Mouse (Mus musculus) cerebral cortex, adult 2 months (tissue): ENCODE measurements around the gene Sbk2.

ENCODE experiments used
- WGBS: fragments of 180-500 bp; shearing (Covaris S2); methylation state at CpG from one replicate; pipeline ENCODE4 v1.1.7; 2018; 5-methylcytosine and 5-hydroxymethylcytosine counted together

The Sbk2 gene

GRCm38 (mm10) chr7:4922508-4922907, 41.7 kb downstream of the Sbk2 start:
- WGBS, result under 1% methylated on average over 14 of the region's 14 CpGs

GRCm38 (mm10) chr7:4921824-4922482, 42.3 kb downstream of the Sbk2 start, which contains the start of gene Nat14:
TSS of gene Nat14 (plus strand) at chr7:4922028.
- WGBS, result 13% methylated on average over 8 of the region's 8 CpGs

- WGBS, result 53% methylated on average over 23 of the region's 23 CpGs
These were observed 43.0 kb downstream of the Sbk2 start for GRCm38 (mm10) chr7:4920976-4921823.

GRCm38 (mm10) chr7:4920496-4920895, 43.7 kb downstream of the Sbk2 start:
- WGBS, result 90% methylated on average over 19 of the region's 19 CpGs

- WGBS, result 92% methylated on average over 21 of the region's 21 CpGs
These were observed 44.2 kb downstream of the Sbk2 start for GRCm38 (mm10) chr7:4919971-4920370.

GRCm38 (mm10) chr7:4919096-4919495, 45.1 kb downstream of the Sbk2 start:
- WGBS, result 84% methylated on average over 21 of the region's 21 CpGs

- 92% methylated on average over 15 of the region's 15 CpGs for WGBS
These were observed 45.5 kb downstream of the Sbk2 start for GRCm38 (mm10) chr7:4918681-4919080.

- 92% methylated on average over 2 of the region's 2 CpGs for WGBS
These were observed 46.7 kb downstream of the Sbk2 start for GRCm38 (mm10) chr7:4917494-4917893.

GRCm38 (mm10) chr7:4915669-4916416, 48.4 kb downstream of the Sbk2 start:
- 9% methylated on average over 14 of the region's 14 CpGs for WGBS

GRCm38 (mm10) chr7:4915007-4915665, 49.1 kb downstream of the Sbk2 start, which contains the start of gene Zfp628:
TSS of gene Zfp628 (plus strand) at chr7:4915217.
- under 1% methylated on average over 56 of the region's 56 CpGs for WGBS

- WGBS, result 59% methylated on average over 5 of the region's 5 CpGs
These were observed 52.0 kb downstream of the Sbk2 start for GRCm38 (mm10) chr7:4912248-4912647.

- 25% methylated on average over 9 of the region's 9 CpGs for WGBS
These were observed 52.6 kb downstream of the Sbk2 start for GRCm38 (mm10) chr7:4911561-4911960.

GRCm38 (mm10) chr7:4906466-4906950, 57.7 kb downstream of the Sbk2 start, which contains the start of gene Gm36210:
TSS of gene Gm36210 (minus strand) at chr7:4906516.
- WGBS, result 51% methylated on average over 10 of the region's 10 CpGs

- 76% methylated on average over 9 of the region's 9 CpGs for WGBS
These were observed 61.8 kb downstream of the Sbk2 start for GRCm38 (mm10) chr7:4902404-4902803.

- 65% methylated on average over 8 of the region's 8 CpGs for WGBS
These were observed 63.0 kb downstream of the Sbk2 start for GRCm38 (mm10) chr7:4901171-4901570.

- WGBS, result 15% methylated on average over 11 of the region's 11 CpGs
These were observed 63.7 kb downstream of the Sbk2 start for GRCm38 (mm10) chr7:4900523-4900851.

- WGBS, result 10% methylated on average over 19 of the region's 19 CpGs
These were observed 64.3 kb downstream of the Sbk2 start for GRCm38 (mm10) chr7:4899649-4900522.

GRCm38 (mm10) chr7:4898851-4899648, 65.2 kb downstream of the Sbk2 start:
- WGBS, result 32% methylated on average over 18 of the region's 18 CpGs

GRCm38 (mm10) chr7:4895186-4895585, 69.0 kb downstream of the Sbk2 start:
- WGBS, result 80% methylated on average over 11 of the region's 11 CpGs
